Mouse (Mus musculus) erythroblast, embryonic 14.5 days (primary cell): Measurements from ENCODE around the gene Btbd11.

ENCODE experiments used
- GATA1 ChIP-seq: IDR thresholded peaks from 2 replicates; pipeline ENCODE4 v1.6.1; 2012; ENCODE audit warnings: low read length, inconsistent platforms, mixed read lengths
- TAL1 ChIP-seq: IDR thresholded peaks from 3 replicates; pipeline ENCODE4 v1.6.1; 2012; ENCODE audit warnings: low read length, inconsistent platforms, mixed read lengths

DNA sequence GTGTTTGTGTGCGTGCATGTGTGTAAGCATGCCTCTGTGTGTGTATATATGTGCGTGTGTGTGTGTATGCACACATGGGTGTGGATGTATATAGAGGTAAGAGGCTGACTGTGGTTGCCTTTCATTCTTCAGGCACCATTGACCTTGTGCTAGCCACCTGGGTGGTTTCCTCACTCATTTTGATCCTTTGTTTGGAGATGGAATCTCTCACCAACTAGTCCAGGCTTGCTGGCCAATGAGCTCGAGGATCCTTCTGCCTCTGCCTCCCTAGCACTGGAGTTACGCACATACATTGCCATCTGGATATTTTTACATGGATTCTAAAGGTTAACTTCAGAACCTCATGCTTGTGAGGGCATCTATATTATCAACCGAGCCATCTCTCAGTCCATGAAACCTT, 184.8 kb downstream of the Btbd11 start:
- no peak for TF ChIP-seq GATA1
- TF ChIP-seq TAL1, result no peak
